Comparison of ENCODE assay signal across 25 mouse cellular contexts in genomic region chr7:35448867-35449266, GRCm38 (mm10). TPM values are rescaled to one million over a fixed set of nuclear protein-coding genes. Genes with fewer than 3 reads are reported as not detected.
DNase-seq lines count a peak whose midpoint lies in the region; ATAC-seq lines count a peak whose summit lies in the region.
"Had no signal": no experiment of that assay in that cellular context is flagged by ENCODE, and none has a peak within 500 bp of the region (broad histone marks: within the 10 kb centered on the region; RNA-seq: fewer than 3 reads in every experiment).

No protein-coding gene starts in this region.

- no peak overlapping the region for H3K9ac ChIP-seq in heart, embryonic 14.5 days (ENCODE audit: low read length)
- no peak overlapping the region for H3K9ac ChIP-seq in kidney, embryonic 16.5 days (replicated peaks; ENCODE audit: low read length)
- H3K9ac ChIP-seq in liver, embryonic 15.5 days = no peak overlapping the region
- no peak overlapping the region for H3K9ac ChIP-seq in forebrain, embryonic 11.5 days (ENCODE audit: low read length)
- H3K9ac ChIP-seq: embryonic facial prominence, embryonic 13.5 days; lung, embryonic 15.5 days had no signal

- DNase-seq in heart, postnatal 25 days (ENCODE audit: low spot score) = no peak
- DNase-seq in kidney, adult 11 months = peak; percentile 75
- DNase-seq in forebrain, embryonic 11.5 days (ENCODE audit: low spot score) = no peak
- DNase-seq in neural tube, embryonic 10.5 days (ENCODE audit: extremely low spot score, low spot score) = no peak
- DNase-seq in cerebellum, adult 8-10 months = no peak
- DNase-seq: adrenal gland, adult 8-10 months; cerebellum, postnatal 10 days; gastrocnemius, adult 2 months; left cerebral cortex, postnatal 4 days; retina, postnatal 1 day; thymus, postnatal 14 days had no signal

- 0 out of 4 replicates have a peak overlapping the region, but pooled peaks of 1 of the 2 experiments have one; percentile 41 for H3K27ac ChIP-seq in heart, embryonic 14.5 days (replicated peaks in 1 of 2; ENCODE audit: control insufficient read depth in 1 of 2, insufficient read depth in 1 of 2, low read depth in 2 of 2, low read length in 2 of 2)
- H3K27ac ChIP-seq in kidney, embryonic 16.5 days (ENCODE audit: low read length) = peak overlapping the region; percentile 76
- no peak overlapping the region for H3K27ac ChIP-seq in liver, embryonic 15.5 days (replicated peaks)
- no peak overlapping the region for H3K27ac ChIP-seq in forebrain, embryonic 11.5 days (ENCODE audit: low read depth, low read length)
- H3K27ac ChIP-seq: embryonic facial prominence, embryonic 13.5 days; gastrocnemius, adult 2 months; hindbrain, postnatal 0 days; lung, embryonic 15.5 days had no signal

- H3K4me1 ChIP-seq in heart, embryonic 14.5 days (ENCODE audit: control insufficient read depth in 2 of 2, insufficient read depth in 2 of 2, low read length in 2 of 2) = peaks cover 4 to 6% of the 10 kb centered on the region in 2 experiments; a peak in 2 of 4 replicates
- H3K4me1 ChIP-seq in kidney, embryonic 16.5 days (ENCODE audit: insufficient read depth, low read length) = peaks cover 14% of the 10 kb centered on the region
- peaks cover 12% of the 10 kb centered on the region; the same call in 1 of the 2 replicates for H3K4me1 ChIP-seq in liver, embryonic 15.5 days (replicated peaks)
- no peaks in the 10 kb centered on the region for H3K4me1 ChIP-seq in forebrain, embryonic 11.5 days (replicated peaks; ENCODE audit: control insufficient read depth, insufficient read depth, low read length)
- H3K4me1 ChIP-seq: lung, embryonic 15.5 days had no signal

- H3K4me2 ChIP-seq in heart, embryonic 14.5 days (ENCODE audit: low read length) = 0 out of 2 replicates have a peak overlapping the region, but pooled peaks have one; percentile 16
- H3K4me2 ChIP-seq in kidney, embryonic 16.5 days (replicated peaks; ENCODE audit: low read depth, low read length) = no peak overlapping the region
- peak overlapping the region; percentile 20; the same call in 1 of the 2 replicates for H3K4me2 ChIP-seq in liver, embryonic 15.5 days
- no peak overlapping the region for H3K4me2 ChIP-seq in forebrain, embryonic 11.5 days (ENCODE audit: low read depth, low read length, severe bottlenecking)
- H3K4me2 ChIP-seq: embryonic facial prominence, embryonic 13.5 days; heart, embryonic 11.5 days; lung, embryonic 15.5 days; midbrain, embryonic 11.5 days had no signal

- ATAC-seq in heart, embryonic 14.5 days (ENCODE audit: insufficient number of reproducible peaks, insufficient read depth, low FRiP score, low read depth) = no peak
- peak; percentile 62; the same call in 1 of the 2 replicates for ATAC-seq in kidney, embryonic 16.5 days (ENCODE audit: low FRiP score, low TSS enrichment)
- no peak for ATAC-seq in liver, embryonic 15.5 days (ENCODE audit: insufficient read depth)
- no peak for ATAC-seq in forebrain, embryonic 11.5 days (replicated peaks; ENCODE audit: low FRiP score)
- ATAC-seq: hindbrain, postnatal 0 days had no signal

- no peak overlapping the region for H3K4me3 ChIP-seq in heart, embryonic 14.5 days (ENCODE audit: control insufficient read depth in 1 of 2, insufficient read depth in 1 of 2, low read depth in 1 of 2, low read length in 2 of 2)
- H3K4me3 ChIP-seq in kidney, embryonic 16.5 days (ENCODE audit: low read length) = no peak overlapping the region
- no peak overlapping the region for H3K4me3 ChIP-seq in liver, embryonic 15.5 days (replicated peaks)
- H3K4me3 ChIP-seq in forebrain, embryonic 11.5 days (ENCODE audit: low read depth, low read length) = no peak overlapping the region
- H3K4me3 ChIP-seq: embryonic facial prominence, embryonic 13.5 days; gastrocnemius, adult 2 months; hindbrain, embryonic 10.5 days; lung, embryonic 15.5 days had no signal

- intact Hi-C loops in heart, postnatal 25 days (cut with DNase I) = no loop called here

- H3K36me3 ChIP-seq in heart, embryonic 14.5 days (ENCODE audit: control insufficient read depth, insufficient read depth, low read length) = no peaks in the 10 kb centered on the region
- no peaks in the 10 kb centered on the region for H3K36me3 ChIP-seq in kidney, embryonic 16.5 days (ENCODE audit: insufficient read depth, low read length)
- H3K36me3 ChIP-seq in liver, embryonic 15.5 days (replicated peaks) = no peaks in the 10 kb centered on the region
- no peaks in the 10 kb centered on the region for H3K36me3 ChIP-seq in forebrain, embryonic 11.5 days (ENCODE audit: control insufficient read depth, insufficient read depth, low read length)
- H3K36me3 ChIP-seq: embryonic facial prominence, embryonic 13.5 days; hindbrain, embryonic 10.5 days; lung, embryonic 15.5 days had no signal

- no peaks in the 10 kb centered on the region; the same call in 1 of the 2 replicates for H3K9me3 ChIP-seq in heart, embryonic 14.5 days (ENCODE audit: control insufficient read depth, low read length)
- no peaks in the 10 kb centered on the region for H3K9me3 ChIP-seq in kidney, embryonic 16.5 days (ENCODE audit: low read length)
- H3K9me3 ChIP-seq in liver, embryonic 15.5 days (replicated peaks) = no peaks in the 10 kb centered on the region
- no peaks in the 10 kb centered on the region for H3K9me3 ChIP-seq in forebrain, embryonic 11.5 days (ENCODE audit: control insufficient read depth, low read length)
- H3K9me3 ChIP-seq: embryonic facial prominence, embryonic 13.5 days; hindbrain, embryonic 10.5 days; lung, embryonic 15.5 days had no signal

- WGBS in heart, embryonic 14.5 days = 61% methylated on average over 7 of the region's 7 CpGs
- WGBS in kidney, embryonic 16.5 days = 47% methylated on average over 7 of the region's 7 CpGs
- 41% methylated on average over 7 of the region's 7 CpGs for WGBS in liver, embryonic 15.5 days (ENCODE audit: insufficient replicate concordance)
- 78% methylated on average over 7 of the region's 7 CpGs for WGBS in forebrain, embryonic 11.5 days

- no peaks in the 10 kb centered on the region for H3K27me3 ChIP-seq in heart, embryonic 14.5 days (ENCODE audit: control insufficient read depth, insufficient read depth, low read length)
- H3K27me3 ChIP-seq in kidney, embryonic 16.5 days (ENCODE audit: insufficient read depth, low read length) = no peaks in the 10 kb centered on the region
- no peaks in the 10 kb centered on the region for H3K27me3 ChIP-seq in liver, embryonic 15.5 days
- H3K27me3 ChIP-seq in forebrain, embryonic 11.5 days (ENCODE audit: control insufficient read depth, insufficient read depth, low read length) = no peaks in the 10 kb centered on the region
- H3K27me3 ChIP-seq: embryonic facial prominence, embryonic 13.5 days; lung, embryonic 15.5 days had no signal

RNA-seq across cellular contexts. Expression of gene Slc7a9, which starts 0.3 kb away (rescaled TPM):
- polyA plus RNA-seq in heart, embryonic 14.5 days (2014; fragmentation: Nextera tagmentation; extraction: Ambion mirVana) = 0.20 and 0.54 TPM in 2 replicates
- not detected for total RNA-seq in heart, postnatal 25 days (2021)
- 11.2 and 13.3 TPM in 2 replicates for polyA plus RNA-seq in kidney, embryonic 16.5 days (2015; fragmentation: Nextera tagmentation; extraction: Ambion mirVana)
- polyA plus RNA-seq in liver, embryonic 15.5 days (2015; fragmentation: Nextera tagmentation; extraction: Ambion mirVana) = 1.8 and 2.1 TPM in 2 replicates
- polyA plus RNA-seq in forebrain, embryonic 11.5 days (2014; fragmentation: Nextera tagmentation; extraction: Ambion mirVana) = 0.24 TPM in 1 of 2 replicates, not detected in the other
- total RNA-seq: adrenal gland, adult 8-10 months; gastrocnemius, adult 2 months; granulocyte monocyte progenitor cell, adult 5-6 weeks; hindbrain, postnatal 0 days; layer of hippocampus, adult 8-10 months; left cerebral cortex, adult 18-20 months; left cerebral cortex, postnatal 4 days; liver, adult 2 months had no signal
- polyA plus RNA-seq: hindbrain, postnatal 0 days; midbrain, embryonic 11.5 days; neural tube, embryonic 11.5 days had no signal

RNA-seq across cellular contexts. Expression of gene Cep89, which starts 52.0 kb away (rescaled TPM):
- 34.0 and 35.7 TPM in 2 replicates for polyA plus RNA-seq in heart, embryonic 14.5 days (2014; fragmentation: Nextera tagmentation; extraction: Ambion mirVana)
- 10 to 100 TPM; 14.1 to 18.9 TPM for total RNA-seq in heart, postnatal 25 days (2021)
- 63.7 and 73.2 TPM in 2 replicates for polyA plus RNA-seq in kidney, embryonic 16.5 days (2015; fragmentation: Nextera tagmentation; extraction: Ambion mirVana)
- 19.1 and 19.4 TPM in 2 replicates for polyA plus RNA-seq in liver, embryonic 15.5 days (2015; fragmentation: Nextera tagmentation; extraction: Ambion mirVana)
- 58.2 and 61.7 TPM in 2 replicates for polyA plus RNA-seq in forebrain, embryonic 11.5 days (2014; fragmentation: Nextera tagmentation; extraction: Ambion mirVana)

RNA-seq across cellular contexts. Expression of gene Faap24, which starts 52.2 kb away (rescaled TPM):
- polyA plus RNA-seq in heart, embryonic 14.5 days (2014; fragmentation: Nextera tagmentation; extraction: Ambion mirVana) = 10.1 and 13.5 TPM in 2 replicates
- total RNA-seq in heart, postnatal 25 days (2021) = 1 to 10 TPM; 1.6 to 2.1 TPM
- 16.9 and 17.8 TPM in 2 replicates for polyA plus RNA-seq in kidney, embryonic 16.5 days (2015; fragmentation: Nextera tagmentation; extraction: Ambion mirVana)
- polyA plus RNA-seq in liver, embryonic 15.5 days (2015; fragmentation: Nextera tagmentation; extraction: Ambion mirVana) = 18.5 and 19.7 TPM in 2 replicates
- polyA plus RNA-seq in forebrain, embryonic 11.5 days (2014; fragmentation: Nextera tagmentation; extraction: Ambion mirVana) = 26.4 and 27.2 TPM in 2 replicates

Comparison
In these comparisons a context has a peak if more than half of its experiments do, and no peak if none do; other contexts are left out.
1. H3K4me2 ChIP-seq: peak in heart, embryonic 14.5 days (single experiment) and liver, embryonic 15.5 days (single experiment); none in kidney, embryonic 16.5 days (single experiment) and forebrain, embryonic 11.5 days (single experiment).